Mouse (Mus musculus) testis, postnatal 10 days (tissue): ENCODE measurements at regions not wholly inside any gene's neighbourhood (a gene's known extent, or its start where the extent isn't known, plus 50 kb on each side); places are given as distances from the start of the nearest gene placed in this dataset.

Source experiments
- DNase-seq: peaks from one replicate; pipeline ENCODE4 v3.0.0; 2021; ENCODE audit warnings: low spot score

GRCm38 (mm10) chr1:77754326-77754725 lies 239.4 kb upstream of the Epha4 start:
- DNase-seq, result no peak

- no peak for DNase-seq
Measured at GRCm38 (mm10) chr1:77748483-77749465, 233.9 kb upstream of the Epha4 start.

GRCm38 (mm10) chr1:77732099-77732498 lies 217.2 kb upstream of the Epha4 start:
- DNase-seq, result no peak

DNA sequence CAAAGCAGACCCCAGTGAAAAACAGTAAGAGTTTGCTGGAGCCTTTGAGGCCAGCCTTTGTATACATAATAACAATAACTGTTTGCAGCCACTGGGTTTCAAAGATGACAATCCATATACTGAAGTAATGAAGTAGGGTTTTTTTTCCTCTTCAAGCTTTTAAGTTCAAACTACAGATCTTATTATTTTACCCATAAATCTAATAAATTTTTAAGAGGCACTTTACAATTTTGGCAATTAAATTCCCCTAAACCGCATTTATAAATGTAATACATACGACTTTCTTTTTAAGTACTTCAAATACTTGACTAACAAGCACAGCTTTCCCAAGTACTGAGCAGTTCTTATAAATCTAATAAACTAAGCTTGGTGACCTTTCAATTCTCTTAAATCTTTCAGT lies 212.7 kb upstream of the Epha4 start:
- no peak for DNase-seq

DNA sequence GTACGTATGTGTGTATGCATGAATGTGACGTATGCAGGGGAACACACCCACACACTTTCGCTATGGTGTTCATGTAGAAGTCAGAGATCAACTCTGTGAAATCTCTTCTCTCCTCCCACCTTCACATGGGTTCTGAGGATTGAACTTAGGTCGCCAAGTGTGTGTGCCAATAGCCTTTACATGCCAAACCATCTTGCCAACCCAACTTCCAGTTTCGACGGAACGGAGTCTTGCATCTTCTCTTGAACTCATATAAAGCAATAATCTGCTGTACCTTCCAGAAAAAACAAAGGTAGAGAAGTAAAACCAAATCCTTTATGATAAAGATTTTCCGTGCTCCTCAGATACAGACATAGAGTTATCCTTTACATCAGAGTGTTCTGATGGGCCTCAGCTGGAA lies 208.4 kb upstream of the Epha4 start:
- DNase-seq, result no peak

- DNase-seq, result no peak
Measured at GRCm38 (mm10) chr1:77720859-77721258, 206.0 kb upstream of the Epha4 start.

- no peak for DNase-seq
Measured at GRCm38 (mm10) chr1:77713001-77713400, 198.1 kb upstream of the Epha4 start.

DNA sequence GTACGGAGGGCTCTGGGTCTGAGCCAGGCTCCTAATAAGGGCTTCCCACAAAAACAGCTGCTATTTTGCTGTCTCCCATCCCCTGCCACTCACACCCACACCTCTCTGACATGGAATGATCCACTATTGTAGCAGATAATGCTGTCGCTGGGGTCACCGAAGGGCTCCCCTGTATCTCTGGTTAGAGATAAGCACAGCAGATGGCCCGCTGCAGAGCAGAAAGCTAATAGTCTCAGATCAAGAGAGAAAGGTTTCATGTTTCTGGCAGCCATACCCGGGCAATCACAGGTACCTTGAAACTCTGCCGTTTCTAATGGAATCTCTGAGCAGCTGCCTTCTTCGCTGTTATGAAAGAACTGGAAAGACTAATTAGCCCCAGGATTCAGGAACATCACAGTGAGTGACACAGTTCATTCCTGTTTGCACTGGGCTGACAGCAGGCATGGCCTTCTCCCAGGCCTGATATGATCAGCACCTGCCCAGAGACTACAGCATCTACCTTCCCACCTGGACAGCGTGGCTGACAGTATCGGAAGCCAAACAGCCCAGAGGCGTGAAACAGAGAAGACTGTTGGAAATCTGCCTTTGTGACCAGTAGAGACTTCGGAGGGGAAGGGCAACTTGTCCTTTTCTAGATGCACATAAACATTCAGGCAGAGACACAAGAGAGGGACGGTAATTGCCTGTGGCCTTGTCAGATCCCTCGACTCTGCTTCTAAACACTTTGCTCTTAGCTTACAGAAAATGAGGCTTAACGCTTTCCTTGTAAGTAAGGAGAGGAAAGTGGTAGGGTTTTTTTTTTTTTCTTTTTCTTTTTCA lies 193.5 kb upstream of the Epha4 start:
- no peak for DNase-seq

GRCm38 (mm10) chr1:77695228-77696018 lies 180.5 kb upstream of the Epha4 start:
- DNase-seq, result no peak

DNA sequence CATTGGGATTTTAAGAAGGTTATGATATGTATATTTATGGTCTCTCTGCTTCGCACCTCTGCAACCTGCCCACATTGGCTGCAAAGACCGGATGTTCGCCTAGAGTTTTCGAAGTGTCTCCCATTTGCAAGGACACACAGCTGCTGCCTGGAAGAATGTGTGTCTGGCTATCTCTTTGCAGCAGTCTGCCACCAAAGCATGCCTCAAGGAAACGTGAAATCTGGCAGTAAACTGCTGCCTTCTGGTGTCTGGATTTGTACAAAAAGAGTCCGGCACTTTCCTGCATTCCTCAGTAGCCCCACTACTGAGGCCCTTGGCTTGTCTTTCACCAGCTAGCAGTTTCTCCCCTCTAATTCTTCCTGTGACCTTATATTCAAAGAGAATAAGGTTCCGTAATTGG lies 148.5 kb upstream of the Epha4 start:
- no peak for DNase-seq

DNA sequence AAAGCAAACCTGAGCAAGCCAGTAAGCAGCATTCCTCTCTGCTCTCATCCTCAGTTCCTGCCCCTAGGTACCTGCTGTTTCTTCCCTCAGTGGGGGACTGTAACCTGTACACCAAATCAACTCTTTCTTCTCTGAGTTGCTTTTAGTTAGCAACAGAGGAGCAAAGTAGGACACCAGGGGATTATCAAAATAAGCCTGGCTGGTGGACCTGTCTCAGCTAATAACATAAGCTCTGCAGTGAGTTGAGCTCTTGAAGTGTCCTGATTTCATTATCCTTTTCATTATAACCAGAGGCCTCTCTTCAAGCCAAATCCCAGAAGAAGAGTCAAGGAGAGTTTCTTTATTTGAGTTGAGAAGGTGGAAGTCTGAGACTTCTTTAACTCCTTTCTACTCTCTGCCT lies 145.5 kb upstream of the Epha4 start:
- DNase-seq, result no peak

- DNase-seq, result no peak
Measured at GRCm38 (mm10) chr1:77637025-77637424, 122.1 kb upstream of the Epha4 start.

DNA sequence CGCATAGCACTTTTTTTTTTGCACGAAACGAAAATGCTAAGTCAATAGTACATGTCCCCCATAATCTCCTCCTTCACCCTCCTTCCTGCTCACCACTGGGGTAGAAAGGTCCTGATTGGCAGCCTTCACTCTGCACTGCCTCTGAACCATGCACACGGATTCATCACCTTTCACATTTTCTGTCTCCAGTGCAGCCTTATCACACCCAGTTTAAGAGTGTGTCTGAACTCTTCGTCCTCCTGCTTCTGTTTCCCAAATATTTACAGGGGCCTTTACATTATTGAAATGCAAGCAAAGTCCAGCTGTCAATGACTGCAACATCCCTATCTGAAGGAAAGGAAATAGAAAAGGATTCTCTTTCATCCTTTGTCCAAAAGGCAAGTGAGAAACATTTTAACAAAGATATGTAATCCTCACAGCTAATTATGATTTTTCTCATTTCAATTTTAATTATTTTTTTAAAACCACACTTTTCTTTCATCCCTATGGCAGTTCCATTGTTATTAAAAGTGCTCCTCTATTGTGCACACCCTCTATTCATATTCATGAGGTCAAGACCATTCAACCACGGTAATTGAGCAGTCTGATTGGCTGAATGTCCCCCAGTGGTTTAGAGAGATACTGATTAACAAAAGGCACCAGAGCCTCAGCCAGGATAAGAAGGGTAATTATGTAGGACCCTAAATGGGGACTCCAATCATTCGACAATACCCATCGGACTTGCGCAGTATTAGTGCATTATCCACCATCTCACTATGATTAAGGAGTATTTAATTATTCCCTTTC lies 114.8 kb upstream of the Epha4 start:
- DNase-seq, result no peak

DNA sequence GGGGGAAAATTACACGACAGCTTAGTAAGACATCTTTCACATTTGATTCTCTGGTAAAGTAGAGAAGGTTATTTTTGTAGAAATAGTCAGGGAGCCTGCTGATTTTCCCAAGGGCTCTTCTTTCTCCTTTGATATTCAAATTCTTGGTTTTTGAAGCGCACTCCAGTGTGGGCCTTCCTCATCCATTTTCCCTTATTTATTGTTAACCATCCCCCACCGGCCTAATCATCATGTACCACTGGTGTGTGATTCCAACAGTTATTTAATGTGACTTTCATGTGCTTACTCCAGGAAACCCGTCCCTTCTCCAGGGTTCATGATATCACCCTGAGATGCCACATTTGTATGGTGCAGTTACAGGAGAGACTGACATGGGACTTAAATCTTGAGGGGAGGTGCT lies 114.0 kb upstream of the Epha4 start:
- DNase-seq, result no peak

- no peak for DNase-seq
Measured at GRCm38 (mm10) chr1:77617490-77617889, 102.6 kb upstream of the Epha4 start.

GRCm38 (mm10) chr1:77600509-77600908 lies 85.6 kb upstream of the Epha4 start:
- no peak for DNase-seq

DNA sequence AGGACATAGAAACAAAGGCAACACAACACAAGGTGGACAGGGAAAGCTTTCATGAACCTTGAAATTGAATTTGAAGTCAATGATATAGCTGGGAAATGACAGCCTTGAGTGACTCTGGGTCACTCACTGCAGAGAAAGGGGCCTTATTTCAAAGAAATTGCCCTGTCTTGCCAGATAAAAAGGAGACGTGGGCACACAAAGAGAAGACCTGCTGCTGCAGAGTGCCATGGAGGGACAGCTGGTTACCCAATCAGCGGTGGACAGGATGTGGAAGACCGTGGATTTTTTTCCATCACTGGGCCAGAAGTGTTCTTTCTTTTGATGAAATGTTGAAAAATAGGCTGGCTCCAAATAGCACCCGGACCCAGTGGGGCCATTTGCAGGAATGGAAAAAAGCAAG lies 77.8 kb upstream of the Epha4 start:
- DNase-seq, result no peak

DNA sequence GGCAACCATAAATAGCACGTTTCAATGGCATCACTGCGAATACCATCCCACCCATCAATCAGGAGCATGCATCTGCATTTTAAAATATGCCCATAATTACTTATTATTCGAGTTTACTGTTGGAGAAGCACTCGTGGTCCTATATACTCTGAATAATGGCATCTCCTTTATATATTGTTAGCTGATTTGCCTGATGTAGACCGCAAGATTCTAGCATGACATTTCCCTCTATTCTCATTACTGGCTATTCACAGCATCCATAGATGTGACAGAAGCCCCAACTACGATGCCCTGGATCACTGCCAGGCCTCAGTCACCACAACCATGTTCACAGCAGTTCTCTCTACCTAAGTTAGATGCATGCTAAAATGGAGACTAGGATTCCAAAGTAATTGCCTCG lies 77.4 kb upstream of the Epha4 start:
- no peak for DNase-seq

DNA sequence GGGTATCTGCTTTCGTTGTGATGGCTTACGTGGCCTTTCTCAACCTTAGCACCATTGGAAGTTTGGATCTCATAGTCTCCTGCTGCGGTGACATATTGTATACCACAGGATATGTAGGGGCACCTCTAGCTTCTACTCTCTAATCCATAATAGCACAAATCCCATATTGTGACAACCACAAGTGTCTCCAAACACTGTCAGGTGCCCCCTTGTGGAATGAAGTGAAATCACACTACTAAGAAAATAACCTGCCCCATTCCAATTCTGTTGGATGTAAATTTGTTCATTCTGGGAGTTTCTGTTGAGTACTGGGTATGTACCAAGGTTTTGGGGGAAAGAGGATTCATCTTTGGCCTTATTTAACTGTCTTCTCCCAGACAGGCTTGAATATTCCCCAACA lies 74.5 kb upstream of the Epha4 start:
- no peak for DNase-seq

DNA sequence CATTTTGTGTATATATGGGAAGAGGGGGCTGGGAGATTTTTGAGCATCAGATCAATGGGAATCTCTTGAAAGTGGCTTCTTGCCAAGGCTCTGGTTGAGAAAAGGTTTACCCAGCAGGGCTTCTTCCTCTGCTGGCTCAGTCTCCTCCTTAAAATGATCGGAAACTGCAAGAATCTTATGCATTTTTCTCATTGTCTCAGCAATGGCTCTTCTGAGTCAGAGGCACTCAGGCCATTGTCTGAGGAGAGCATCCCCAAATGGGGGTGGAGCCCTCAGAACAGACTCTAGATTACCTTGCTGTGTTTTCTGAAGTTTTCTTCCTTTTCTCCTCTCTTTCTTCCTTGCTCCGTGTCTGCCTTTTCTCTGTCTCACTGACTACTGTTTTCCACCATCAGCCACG lies 70.6 kb upstream of the Epha4 start:
- no peak for DNase-seq

- no peak for DNase-seq
Measured at GRCm38 (mm10) chr1:77568081-77568480, 53.2 kb upstream of the Epha4 start.

DNA sequence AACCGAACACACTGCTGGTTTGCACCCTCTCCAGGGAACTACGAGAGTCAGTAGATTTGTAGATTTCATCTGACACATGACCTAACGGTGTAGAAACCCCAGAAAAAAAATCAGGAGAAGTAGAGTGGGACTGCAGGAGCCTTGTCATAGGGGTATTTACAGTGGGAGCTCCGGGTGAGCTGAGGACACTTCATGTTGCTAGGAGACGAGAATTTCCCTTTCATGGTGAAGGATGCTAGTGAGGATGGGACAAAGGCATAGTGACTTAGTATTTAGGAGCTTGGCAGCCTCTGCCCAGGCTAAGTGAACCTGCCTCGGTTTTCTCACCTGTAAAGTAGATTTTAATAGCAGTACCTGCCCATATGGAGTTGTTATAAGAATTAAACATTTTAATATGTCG lies 52.8 kb upstream of the Epha4 start:
- no peak for DNase-seq
